Mouse (Mus musculus) liver, embryonic 14.5 days (tissue): ENCODE data around the gene Atn1.

Source experiments
- CTCF ChIP-seq: IDR thresholded peaks from 2 replicates; pipeline ENCODE4 v1.5.1; 2016; ENCODE audit warnings: antibody characterized with exemption, low read depth, control low read depth
- EP300 ChIP-seq: IDR thresholded peaks from 2 replicates; pipeline ENCODE4 v1.6.1; 2016; ENCODE audit warnings: antibody characterized with exemption, low read depth

GRCm38 (mm10) chr6:124723541-124723940 lies 32.8 kb downstream of the Atn1 start:
- TF ChIP-seq CTCF = no peak
- TF ChIP-seq EP300 = no peak
